Mouse (Mus musculus) ovary, postnatal 14 days (tissue): ENCODE measurements around the gene Cc2d1a.

Source experiments
- DNase-seq: peaks from one replicate; pipeline ENCODE4 v3.0.0; 2022; ENCODE audit warnings: low spot score

The Cc2d1a gene

DNA sequence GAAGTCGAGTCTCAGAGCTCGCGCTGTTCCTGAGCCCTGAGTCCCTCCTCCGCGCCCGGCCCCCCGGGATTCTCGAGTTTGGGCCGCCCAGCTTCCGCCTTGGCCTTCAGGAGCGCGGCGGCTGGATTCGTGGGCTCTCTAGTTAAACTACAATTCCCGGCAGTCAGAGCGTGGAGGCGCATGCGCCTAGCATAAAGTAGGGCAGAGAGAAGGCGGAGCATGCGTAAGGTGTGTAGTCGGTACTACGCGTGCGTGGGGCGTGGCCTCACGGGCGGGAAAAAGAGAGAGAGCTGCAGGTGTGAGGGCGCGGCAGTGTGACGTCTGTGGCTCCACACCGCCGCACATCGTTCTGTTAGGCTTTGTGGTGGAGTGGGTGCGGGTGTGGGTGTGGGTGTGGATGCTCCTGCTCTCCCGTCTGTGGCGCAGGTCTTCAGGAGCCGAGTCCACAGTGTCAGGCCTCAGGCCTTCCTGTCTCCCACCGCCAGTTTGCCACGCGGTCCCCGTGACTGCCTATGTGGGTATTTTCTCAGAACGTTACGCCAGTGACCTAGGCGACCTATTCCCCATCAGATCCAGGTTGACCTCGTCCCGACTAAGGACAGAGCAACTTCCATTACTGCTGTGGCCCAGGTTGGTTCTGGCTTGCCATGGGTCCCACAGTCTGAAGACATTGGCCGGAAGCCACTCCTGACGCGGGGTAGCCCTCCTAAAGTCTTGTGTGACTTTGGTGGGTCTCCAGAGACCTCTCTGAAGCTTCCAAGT lies at the start of gene Cc2d1a, which contains the start of gene 4930432K21Rik:
Cc2d1a (minus strand) TSS at position 168 of the 762 bp plus-strand sequence.
4930432K21Rik (plus strand) TSS at position 257 of the 762 bp plus-strand sequence.
- peak; percentile 84 for DNase-seq

- peak; percentile 89 for DNase-seq
Observed at GRCm38 (mm10) chr8:84197141-84197921, 49.6 kb upstream of the Cc2d1a start.

- DNase-seq = no peak
Observed at GRCm38 (mm10) chr8:84194224-84194743, 46.5 kb upstream of the Cc2d1a start.

DNA sequence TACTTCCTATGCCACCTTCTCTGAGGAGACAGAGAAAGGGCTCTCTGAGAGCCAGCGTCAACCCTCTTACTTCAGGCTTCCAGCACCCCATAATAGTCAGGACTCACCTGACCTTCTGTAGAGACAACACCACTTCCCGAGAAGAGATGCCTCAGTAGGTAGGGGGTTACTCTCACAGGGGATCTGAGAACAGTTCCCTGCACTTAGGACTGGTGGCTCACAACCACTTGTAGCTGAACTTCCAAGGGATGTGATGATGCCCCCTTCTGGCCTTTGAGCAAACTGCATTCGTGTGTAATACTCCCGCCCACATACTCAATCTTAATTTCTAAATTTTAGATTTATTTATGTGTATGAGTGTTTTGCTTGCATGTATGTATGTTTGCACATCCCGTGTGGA lies 45.8 kb upstream of the Cc2d1a start:
- DNase-seq = no peak

DNA sequence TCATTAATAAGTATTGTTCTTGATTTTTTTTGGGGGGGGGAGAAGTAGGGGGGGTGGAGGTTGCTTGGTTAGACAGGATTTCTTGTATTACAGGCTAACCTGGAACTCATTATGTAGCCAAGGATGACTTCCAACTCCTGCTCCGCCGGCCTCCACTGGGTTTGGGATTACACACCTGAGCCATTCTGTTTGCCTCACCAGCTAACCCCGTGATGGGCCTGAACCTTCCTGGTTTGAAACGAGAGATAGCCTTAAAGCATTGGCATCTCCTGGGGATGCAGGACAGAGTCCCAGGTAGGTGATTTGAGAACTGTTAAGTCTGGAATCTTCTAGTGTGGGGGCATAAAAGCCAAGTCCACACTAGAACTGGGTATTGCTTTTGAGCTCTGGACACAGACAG lies 45.4 kb upstream of the Cc2d1a start:
- DNase-seq = no peak

DNA sequence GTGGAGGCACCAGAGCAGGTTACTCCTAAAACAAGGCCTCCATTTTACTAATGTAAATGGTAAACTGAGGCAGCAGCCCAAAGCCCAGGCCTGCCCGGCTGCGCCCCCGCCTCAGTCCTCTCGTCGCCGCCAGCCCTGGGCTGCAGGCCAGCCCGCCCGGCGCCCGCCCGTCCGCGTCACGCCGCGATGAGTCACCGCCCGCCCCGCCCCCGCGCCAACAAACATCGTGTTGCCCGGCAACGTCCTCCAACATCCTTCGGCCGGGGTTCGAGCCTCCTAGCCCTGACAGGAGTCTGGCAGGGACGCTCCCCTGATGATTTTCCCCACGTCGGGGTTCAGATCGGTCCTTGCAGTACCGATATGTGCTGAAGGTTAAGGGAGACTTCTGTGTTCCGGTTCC lies 44.8 kb upstream of the Cc2d1a start:
- peak; percentile 77 for DNase-seq

DNA sequence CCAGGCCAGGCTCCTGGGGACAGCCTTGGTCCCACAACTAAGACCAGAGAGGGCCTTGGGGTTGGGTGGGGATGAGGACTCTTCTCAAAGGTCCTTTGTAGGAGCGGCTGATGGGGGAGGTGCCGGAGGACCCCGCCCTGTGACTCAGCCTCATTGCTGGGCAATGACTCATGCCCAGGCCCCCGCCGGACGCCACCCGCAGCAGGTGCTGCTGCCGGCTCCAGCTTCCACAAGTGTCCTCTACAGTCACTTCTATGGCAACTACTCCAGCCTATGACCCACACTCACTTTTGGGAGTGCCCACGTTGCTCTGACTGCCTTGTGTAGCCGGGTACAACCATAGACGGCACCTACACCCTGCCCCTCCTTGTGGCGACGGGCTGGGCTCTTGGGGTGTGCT lies 44.3 kb upstream of the Cc2d1a start:
- no peak for DNase-seq

GRCm38 (mm10) chr8:84190191-84190867 lies 42.6 kb upstream of the Cc2d1a start:
- DNase-seq = no peak

- DNase-seq = no peak
Observed at GRCm38 (mm10) chr8:84189603-84190002, 41.9 kb upstream of the Cc2d1a start.

- DNase-seq = no peak
Observed at GRCm38 (mm10) chr8:84188671-84189070, 40.9 kb upstream of the Cc2d1a start.

DNA sequence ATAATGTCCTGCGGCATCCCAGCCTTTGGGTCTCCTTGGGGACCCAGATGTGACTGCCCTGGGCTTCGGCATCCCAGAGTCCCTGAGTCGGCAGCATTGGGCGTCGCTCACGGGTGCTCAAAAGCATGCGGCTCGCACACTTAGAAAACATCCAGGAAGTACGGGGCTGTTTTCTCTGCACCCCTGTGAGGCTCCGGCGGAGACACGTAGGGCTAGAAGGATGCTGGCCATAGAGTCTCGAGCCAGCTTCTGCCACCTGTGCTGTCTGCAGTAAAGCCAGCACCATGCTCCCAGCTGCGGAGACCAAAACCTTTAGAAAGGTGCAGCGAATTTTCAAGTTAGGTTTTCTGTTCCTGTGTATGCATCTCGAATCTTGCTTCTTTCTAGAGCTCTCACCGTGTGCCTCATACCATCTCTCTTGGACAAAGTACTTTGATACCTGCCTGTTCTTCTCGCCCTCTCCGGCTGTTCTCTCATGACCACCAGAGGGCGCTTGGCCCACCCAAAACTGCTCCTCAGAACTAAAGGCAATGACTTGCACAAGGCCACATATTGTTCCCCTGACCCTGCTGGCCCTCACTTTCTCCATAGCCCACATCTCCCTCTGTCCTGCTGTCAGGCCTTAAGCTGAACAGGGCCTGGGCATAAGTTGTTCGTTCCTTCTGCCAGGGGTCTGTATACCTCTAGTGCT lies 39.5 kb upstream of the Cc2d1a start:
- DNase-seq = no peak

GRCm38 (mm10) chr8:84186547-84186946 lies 38.8 kb upstream of the Cc2d1a start:
- DNase-seq = peak; percentile 68

GRCm38 (mm10) chr8:84185117-84185516 lies 37.4 kb upstream of the Cc2d1a start, which contains the start of gene Nanos3:
Nanos3 (minus strand) TSS chr8:84185217.
- DNase-seq = no peak

GRCm38 (mm10) chr8:84184085-84185043 lies 36.6 kb upstream of the Cc2d1a start:
- no peak for DNase-seq

DNA sequence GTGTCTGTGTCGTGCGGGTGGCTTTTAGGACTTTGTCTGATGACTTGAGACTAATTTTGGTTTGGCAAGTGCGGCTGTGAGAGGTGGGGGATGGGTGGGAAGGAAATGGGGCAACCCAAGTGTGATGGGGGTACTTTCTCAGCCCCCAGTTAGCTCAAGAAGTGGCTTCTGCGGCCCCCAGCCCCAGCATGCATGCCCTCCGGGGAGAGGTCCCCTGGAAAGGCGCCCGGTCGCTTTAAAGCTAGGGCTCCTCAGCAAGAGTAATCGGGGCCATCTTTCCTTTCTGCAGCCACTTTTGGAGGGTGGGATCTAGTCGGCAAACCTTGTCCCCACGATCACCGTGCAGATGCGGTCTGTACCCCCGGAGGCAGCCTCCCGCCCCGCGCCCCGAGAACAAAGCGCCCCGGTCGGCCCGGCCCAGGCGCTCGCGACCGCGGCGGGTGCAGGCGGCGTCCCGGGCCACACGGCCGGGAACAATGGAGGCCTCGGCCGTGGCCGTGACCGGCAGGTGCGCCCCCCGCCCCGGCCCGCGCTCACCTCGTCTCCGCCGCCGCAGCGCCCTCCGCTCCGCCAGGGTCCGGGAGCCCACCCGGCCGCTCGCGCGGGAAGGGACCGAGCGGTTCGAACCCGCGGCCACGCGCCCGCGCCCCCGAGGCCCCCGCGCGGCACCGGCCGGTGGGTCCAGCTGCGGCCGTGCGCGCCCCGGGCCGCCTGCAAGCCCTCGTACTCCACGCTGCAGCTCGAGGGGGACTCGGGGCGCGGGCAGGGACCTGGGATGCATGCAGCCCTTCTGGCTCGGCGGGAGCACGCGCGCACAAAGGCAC lies 35.7 kb upstream of the Cc2d1a start:
- no peak for DNase-seq

GRCm38 (mm10) chr8:84182833-84183232 lies 35.1 kb upstream of the Cc2d1a start:
- no peak for DNase-seq

GRCm38 (mm10) chr8:84180530-84181190 lies 32.9 kb upstream of the Cc2d1a start:
- no peak for DNase-seq

DNA sequence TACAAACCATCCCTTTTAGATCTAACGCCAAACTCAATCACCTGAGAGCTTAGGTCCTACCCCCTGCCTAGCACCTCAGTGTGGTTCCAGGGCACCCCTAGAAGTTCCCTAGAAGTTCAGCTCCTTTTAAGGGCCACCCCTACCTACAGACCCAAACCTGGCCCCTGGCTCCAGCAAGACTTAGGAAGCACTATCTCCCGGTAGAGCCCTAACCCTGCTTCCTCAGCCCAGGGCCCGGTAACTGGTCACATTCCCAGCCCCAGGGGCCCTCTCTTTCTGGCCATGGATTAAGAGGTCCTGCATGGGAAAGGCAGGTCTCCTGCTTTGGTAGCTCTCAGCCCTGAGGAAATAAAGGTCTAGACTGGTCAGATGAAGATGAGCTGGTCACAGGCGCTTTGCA lies 32.2 kb upstream of the Cc2d1a start:
- no peak for DNase-seq

GRCm38 (mm10) chr8:84178592-84178991 lies 30.9 kb upstream of the Cc2d1a start:
- no peak for DNase-seq
